Mouse (Mus musculus): ENCODE measurements at regions not wholly inside any gene's neighbourhood (a gene's known extent, or its start where the extent isn't known, plus 50 kb on each side); places are given as distances from the start of the nearest gene placed in this dataset.
"Not testable (repeated sequence)": the region's sequence is repeated elsewhere in the genome, so short reads cannot be mapped to it uniquely, and the experiment has no call there.

DNA sequence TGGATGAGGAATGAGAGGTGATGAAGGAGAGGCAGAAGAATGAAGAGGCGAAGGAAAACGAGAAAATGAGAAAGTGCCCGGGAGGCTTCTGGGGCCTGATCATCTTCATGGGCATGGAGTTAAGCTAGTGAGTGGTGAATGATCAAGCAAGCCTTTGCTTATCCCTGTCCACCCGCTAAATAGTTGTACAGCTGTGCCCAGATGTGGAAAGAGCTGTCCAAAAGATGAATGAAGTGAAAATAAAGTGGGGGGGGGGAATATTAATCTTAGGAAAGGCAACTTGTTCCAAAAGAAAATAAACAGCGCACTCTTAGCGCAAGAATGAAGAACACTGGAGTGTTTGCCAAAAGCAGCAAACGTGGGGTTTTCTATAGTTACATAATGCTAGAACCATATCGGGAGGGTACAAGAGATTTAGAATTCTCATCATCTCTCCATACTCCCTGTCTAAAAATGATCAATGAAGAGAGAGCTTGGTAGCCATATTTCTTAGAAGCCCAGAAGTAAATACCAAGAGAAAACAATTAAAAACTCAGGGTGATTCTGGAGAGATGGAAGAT, 188.5 kb downstream of the Utp18 start:
- no peak for ATAC-seq
- Histone ChIP-seq H3K9me3 (replicated peaks) (no peaks in the 10 kb centered on the region), H3K9ac (no peak overlapping the region), H3K36me3 (ENCODE audit: poor library complexity, severe bottlenecking) (no peaks in the 10 kb centered on the region), H3K4me1 (no peaks in the 10 kb centered on the region), H3K4me2 (no peak overlapping the region), H3K27me3 (no peaks in the 10 kb centered on the region), H3K4me3 (no peak overlapping the region), H3K27ac (no peak overlapping the region)
- WGBS, result 93% methylated on average over 8 of the region's 8 CpGs

DNA sequence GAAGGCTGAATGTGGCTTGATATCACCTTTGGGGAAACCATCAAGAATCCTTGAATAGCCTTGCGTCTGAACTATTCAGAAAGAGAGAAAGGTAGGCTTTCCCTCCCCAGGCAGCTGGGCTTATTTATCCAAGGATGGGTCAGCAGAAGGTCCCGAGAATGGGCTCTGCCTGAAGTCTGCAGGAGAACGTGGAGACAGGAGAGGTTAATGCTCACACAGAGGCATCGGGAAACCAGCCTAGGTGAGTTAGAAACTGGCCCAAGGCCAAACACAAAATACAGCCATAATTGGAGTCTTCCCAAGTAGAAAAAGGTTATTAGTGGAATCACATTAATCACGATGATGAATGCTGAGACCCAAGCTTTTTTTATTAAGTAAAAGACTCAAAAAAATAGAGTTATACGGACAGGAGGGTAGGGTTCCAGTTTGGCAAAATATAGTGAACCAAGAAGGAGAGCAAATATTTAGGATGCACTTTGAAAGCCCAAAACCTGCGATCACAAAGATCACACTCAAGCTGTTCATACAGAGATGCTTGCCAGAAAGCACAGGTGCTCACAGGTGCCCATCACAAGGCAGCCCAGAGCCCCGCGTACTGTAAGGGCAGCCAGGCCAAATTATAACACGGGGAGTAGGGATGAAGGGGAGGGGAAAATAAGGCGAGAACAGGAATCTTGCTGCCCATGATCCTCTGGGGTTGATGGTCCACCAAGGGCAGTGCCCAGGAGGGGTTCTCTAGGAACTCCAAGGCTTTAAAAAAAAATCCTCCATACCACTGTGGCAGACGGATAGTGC, 189.3 kb downstream of the Utp18 start:
- Histone ChIP-seq H3K4me1 (no peaks in the 10 kb centered on the region), H3K27me3 (no peaks in the 10 kb centered on the region), H3K9me3 (replicated peaks) (no peaks in the 10 kb centered on the region), H3K27ac (no peak overlapping the region), H3K9ac (no peak overlapping the region), H3K4me2 (no peak overlapping the region), H3K36me3 (ENCODE audit: poor library complexity, severe bottlenecking) (no peaks in the 10 kb centered on the region), H3K4me3 (no peak overlapping the region)
- no peak for ATAC-seq
- 82% methylated on average over 12 of the region's 12 CpGs for WGBS

DNA sequence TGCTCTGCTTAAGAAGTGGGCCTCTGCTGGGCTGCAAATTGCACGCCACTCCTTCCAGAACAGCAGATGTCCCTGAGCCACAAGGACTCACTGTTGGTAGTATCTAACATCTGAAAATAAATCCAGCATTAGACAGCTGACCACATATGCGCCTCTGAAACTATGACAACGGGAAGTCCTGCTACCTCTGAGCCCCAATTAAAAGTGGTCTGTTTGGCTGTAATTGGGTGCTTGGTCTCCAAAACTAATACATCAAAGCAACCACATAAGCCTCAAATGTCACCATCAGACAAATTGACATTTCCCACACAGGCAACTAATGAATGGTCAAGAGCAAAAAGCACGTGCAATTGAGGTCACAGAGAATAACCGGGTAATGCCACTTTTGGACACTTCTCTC, 201.9 kb downstream of the Utp18 start:
- Histone ChIP-seq H3K9ac (no peak overlapping the region), H3K9me3 (replicated peaks) (no peaks in the 10 kb centered on the region), H3K27ac (no peak overlapping the region), H3K27me3 (no peaks in the 10 kb centered on the region), H3K36me3 (ENCODE audit: poor library complexity, severe bottlenecking) (no peaks in the 10 kb centered on the region), H3K4me1 (no peaks in the 10 kb centered on the region), H3K4me2 (no peak overlapping the region), H3K4me3 (no peak overlapping the region)
- 61% methylated on average over 5 of the region's 5 CpGs for WGBS
- ATAC-seq, result no peak

DNA sequence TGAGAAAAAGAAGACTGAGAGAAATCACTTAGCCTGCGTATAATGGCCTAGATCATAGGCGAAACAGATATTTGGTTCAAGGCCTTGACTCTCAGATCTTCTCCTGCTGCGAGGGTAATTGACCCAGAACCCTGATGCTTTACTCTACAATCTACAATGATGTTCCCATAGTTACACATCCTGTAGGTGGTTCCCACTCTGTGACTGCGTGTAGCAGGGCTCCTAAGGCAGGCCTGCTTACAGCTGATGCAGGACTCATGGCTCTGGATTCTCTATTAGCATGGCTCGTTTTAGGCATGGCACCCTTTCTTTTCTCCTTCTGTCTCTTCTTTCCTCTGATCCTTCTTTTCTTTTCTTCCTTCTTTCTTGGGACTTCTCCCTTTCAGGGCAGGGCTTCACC, 209.3 kb downstream of the Utp18 start:
- no peak for ATAC-seq
- no peak overlapping the region for H3K27ac ChIP-seq
- H3K4me3 ChIP-seq, result no peak overlapping the region
- WGBS, result 83% methylated on average over 5 of the region's 5 CpGs
- no peaks in the 10 kb centered on the region for H3K27me3 ChIP-seq
- H3K36me3 ChIP-seq (ENCODE audit: poor library complexity, severe bottlenecking), result no peaks in the 10 kb centered on the region
- no peaks in the 10 kb centered on the region for H3K9me3 ChIP-seq (replicated peaks)
- H3K4me1 ChIP-seq, result no peaks in the 10 kb centered on the region
- no peak overlapping the region for H3K4me2 ChIP-seq
- H3K9ac ChIP-seq, result no peak overlapping the region

DNA sequence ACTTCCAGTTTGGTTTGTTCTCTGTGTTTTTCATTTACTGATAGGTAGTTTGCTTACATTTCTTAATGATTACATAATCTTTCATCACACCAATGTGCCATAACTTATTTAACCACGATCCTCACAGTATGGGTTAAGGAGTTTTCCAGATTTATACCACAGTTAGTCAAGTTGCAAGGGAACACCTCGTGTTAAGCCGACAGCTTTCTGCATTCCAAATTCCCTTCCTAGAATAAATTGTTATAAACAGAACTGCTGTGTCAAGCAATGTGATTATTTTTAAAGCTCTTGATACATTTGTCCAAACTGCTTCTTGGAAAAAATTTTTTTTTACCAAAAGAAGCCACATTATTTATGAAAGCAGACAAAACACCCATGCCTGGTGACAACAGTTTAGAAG, 213.5 kb downstream of the Utp18 start:
- ATAC-seq, result no peak
- no peaks in the 10 kb centered on the region for H3K9me3 ChIP-seq (replicated peaks)
- H3K9ac ChIP-seq, result no peak overlapping the region
- H3K27me3 ChIP-seq, result no peaks in the 10 kb centered on the region
- no peaks in the 10 kb centered on the region for H3K36me3 ChIP-seq (ENCODE audit: poor library complexity, severe bottlenecking)
- no peak overlapping the region for H3K4me3 ChIP-seq
- no peak overlapping the region for H3K4me2 ChIP-seq
- H3K27ac ChIP-seq, result no peak overlapping the region
- no peaks in the 10 kb centered on the region for H3K4me1 ChIP-seq
- WGBS, result 91% methylated on average over 3 of the region's 3 CpGs

DNA sequence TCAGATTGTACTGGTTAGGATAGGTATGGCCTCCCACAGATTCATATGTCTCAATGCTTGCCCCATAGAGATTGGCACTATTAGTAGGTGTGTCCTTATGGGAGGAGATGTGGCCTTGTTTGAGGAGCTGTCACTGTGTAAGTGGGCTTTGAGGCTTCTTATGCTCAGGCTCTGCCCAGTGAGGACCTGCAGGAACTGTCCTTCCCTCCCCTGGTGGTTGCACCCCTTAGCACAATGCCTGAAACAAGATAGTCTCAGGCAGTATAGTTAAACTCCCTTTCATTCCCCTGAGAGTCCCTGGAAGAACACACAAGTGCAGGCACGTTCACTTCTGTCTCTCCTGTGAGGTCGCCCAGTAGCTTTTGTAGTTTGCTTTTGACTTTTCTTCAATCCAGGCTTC, 223.9 kb downstream of the Utp18 start:
- no peak for ATAC-seq
- H3K27me3 ChIP-seq, result no peaks in the 10 kb centered on the region
- no peaks in the 10 kb centered on the region for H3K4me1 ChIP-seq
- H3K9ac ChIP-seq, result no peak overlapping the region
- H3K9me3 ChIP-seq (replicated peaks), result no peaks in the 10 kb centered on the region
- WGBS, result 29% methylated on average over 2 of the region's 2 CpGs
- H3K4me2 ChIP-seq, result no peak overlapping the region
- no peak overlapping the region for H3K4me3 ChIP-seq
- H3K27ac ChIP-seq, result no peak overlapping the region
- H3K36me3 ChIP-seq (ENCODE audit: poor library complexity, severe bottlenecking), result no peaks in the 10 kb centered on the region

DNA sequence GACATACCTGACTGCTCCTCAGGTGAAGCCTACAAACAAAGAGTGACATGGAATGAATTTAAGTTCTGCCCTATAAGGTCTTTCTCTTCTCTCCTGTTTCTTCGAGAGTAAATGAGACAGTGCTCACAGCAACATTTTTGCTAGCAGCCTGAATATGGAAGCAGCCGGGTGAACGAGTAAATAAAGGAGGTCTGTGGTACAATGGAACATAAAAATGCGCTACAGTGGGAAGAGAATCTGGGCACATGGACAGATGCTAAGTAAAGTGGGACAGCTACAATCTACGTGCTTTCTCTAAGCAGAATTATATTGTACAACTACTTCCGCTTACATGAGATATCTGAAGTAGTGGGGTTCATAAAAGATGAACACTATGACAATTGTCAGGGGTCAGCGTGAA, 225.2 kb downstream of the Utp18 start:
- H3K27me3 ChIP-seq, result no peaks in the 10 kb centered on the region
- no peaks in the 10 kb centered on the region for H3K4me1 ChIP-seq
- no peak overlapping the region for H3K4me2 ChIP-seq
- WGBS, result 92% methylated on average over 7 of the region's 7 CpGs
- H3K9ac ChIP-seq, result no peak overlapping the region
- no peak overlapping the region for H3K27ac ChIP-seq
- H3K9me3 ChIP-seq (replicated peaks), result no peaks in the 10 kb centered on the region
- ATAC-seq, result no peak
- H3K4me3 ChIP-seq, result no peak overlapping the region
- no peaks in the 10 kb centered on the region for H3K36me3 ChIP-seq (ENCODE audit: poor library complexity, severe bottlenecking)

DNA sequence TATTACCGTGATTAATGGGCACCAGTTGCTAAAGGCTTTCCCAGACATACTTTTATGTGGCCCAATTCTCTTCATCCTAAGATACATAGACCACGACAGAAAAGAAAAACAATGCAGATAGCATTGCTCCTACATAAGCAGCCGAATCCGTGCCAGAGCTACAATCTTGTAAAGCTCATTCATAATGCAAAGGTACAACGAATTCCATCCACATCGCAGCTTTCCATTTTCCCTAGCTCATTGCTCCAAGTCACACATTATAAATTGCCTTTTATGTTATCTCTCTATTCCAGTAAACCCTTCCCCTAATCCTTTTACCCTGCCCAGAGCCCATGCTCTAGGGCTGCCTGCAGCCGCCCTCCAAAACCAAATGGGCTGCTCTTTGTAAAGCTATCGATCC, 226.8 kb downstream of the Utp18 start:
- H3K9ac ChIP-seq, result no peak overlapping the region
- H3K4me2 ChIP-seq, result no peak overlapping the region
- ATAC-seq, result no peak
- H3K9me3 ChIP-seq (replicated peaks), result no peaks in the 10 kb centered on the region
- H3K27ac ChIP-seq, result no peak overlapping the region
- WGBS, result 46% methylated on average over 8 of the region's 8 CpGs
- no peaks in the 10 kb centered on the region for H3K4me1 ChIP-seq
- H3K27me3 ChIP-seq, result no peaks in the 10 kb centered on the region
- no peak overlapping the region for H3K4me3 ChIP-seq
- no peaks in the 10 kb centered on the region for H3K36me3 ChIP-seq (ENCODE audit: poor library complexity, severe bottlenecking)

DNA sequence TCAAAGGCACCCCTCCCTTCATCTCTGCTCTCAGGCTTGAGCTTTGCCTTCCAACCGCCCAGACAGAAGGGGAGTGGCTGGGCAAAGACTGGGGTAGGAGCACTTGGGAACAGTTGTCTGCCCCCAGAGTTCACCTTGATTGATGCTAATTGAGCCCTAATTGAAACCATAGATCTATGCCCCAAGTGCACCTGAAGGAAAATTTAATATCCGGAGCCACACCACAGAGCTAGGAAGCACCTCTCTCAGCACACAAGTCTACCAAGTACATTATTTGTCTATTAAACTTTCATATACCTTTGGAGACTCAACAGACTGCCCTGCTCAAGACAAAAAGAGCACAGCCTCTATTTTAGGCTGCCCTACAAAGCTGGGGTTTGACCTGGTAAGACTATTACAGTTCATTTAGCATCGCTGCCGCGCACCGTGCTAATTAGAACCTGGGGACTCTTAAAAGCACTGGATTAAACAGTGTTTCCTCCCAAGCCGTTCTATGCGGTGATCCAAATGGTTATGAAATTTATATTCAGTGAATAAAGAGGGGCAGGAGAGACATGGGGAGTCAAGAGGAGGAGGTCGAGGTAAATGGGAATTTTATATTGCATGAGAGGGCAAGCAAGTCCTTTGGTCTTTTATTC, 229.8 kb downstream of the Utp18 start:
- no peaks in the 10 kb centered on the region for H3K9me3 ChIP-seq (replicated peaks)
- H3K4me3 ChIP-seq, result no peak overlapping the region
- H3K36me3 ChIP-seq (ENCODE audit: poor library complexity, severe bottlenecking), result no peaks in the 10 kb centered on the region
- no peak for ATAC-seq
- WGBS, result 64% methylated on average over 9 of the region's 9 CpGs
- no peak overlapping the region for H3K4me2 ChIP-seq
- H3K27me3 ChIP-seq, result no peaks in the 10 kb centered on the region
- H3K4me1 ChIP-seq, result no peaks in the 10 kb centered on the region
- no peak overlapping the region for H3K27ac ChIP-seq
- H3K9ac ChIP-seq, result no peak overlapping the region

DNA sequence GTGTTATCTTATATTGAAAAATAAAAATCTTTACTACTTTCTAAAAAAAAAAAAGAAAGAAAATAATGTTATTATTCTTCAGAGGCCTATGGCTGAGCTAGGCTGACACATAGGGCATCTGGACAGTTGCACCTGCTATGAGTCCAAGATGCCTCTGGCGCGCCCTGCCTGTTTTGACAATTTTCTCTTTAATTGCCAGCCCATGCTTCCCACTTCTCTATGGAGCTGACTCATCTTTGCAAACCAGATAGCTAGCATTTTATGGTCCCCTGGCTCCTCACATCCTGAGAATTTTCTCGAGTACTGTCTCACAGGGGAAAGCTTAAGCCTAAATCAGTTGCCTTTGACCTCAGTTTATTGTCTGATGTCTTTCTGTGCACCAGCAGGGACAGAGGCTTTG, 232.2 kb downstream of the Utp18 start:
- H3K4me1 ChIP-seq, result no peaks in the 10 kb centered on the region
- no peak for ATAC-seq

DNA sequence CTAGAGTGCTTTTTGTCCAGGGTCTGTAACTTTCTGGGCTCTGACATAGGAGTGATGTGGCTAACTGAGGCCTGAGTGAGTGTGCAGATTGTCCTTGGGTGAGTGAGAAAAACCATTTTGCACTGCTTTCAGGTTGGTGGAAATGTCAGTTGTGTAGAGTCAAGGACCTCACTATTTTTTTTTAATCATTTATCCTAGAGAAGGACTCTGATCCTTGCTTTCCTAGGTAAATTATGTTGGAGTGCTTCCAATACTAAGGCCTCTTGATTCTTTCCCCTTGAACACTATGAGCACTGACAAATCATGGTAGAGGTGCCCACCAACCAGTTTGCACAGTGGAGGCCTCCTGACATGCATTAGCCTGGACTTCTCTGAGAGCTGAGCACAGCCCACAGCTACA, 233.6 kb downstream of the Utp18 start:
- not testable (repeated sequence) for H3K4me1 ChIP-seq; H3K4me2 ChIP-seq; H3K27ac ChIP-seq; H3K36me3 ChIP-seq (ENCODE audit: poor library complexity, severe bottlenecking); ATAC-seq; H3K9me3 ChIP-seq (replicated peaks); H3K4me3 ChIP-seq; H3K27me3 ChIP-seq; H3K9ac ChIP-seq

More for the DNA sequence above, 232.2 kb downstream of the Utp18 start:
- Histone ChIP-seq H3K4me2 (no peak overlapping the region), H3K27ac (no peak overlapping the region), H3K9ac (no peak overlapping the region), H3K9me3 (replicated peaks) (no peaks in the 10 kb centered on the region), H3K27me3 (no peaks in the 10 kb centered on the region), H3K4me3 (no peak overlapping the region), H3K36me3 (ENCODE audit: poor library complexity, severe bottlenecking) (no peaks in the 10 kb centered on the region)
- 66% methylated on average over 3 of the region's 3 CpGs for WGBS

All from forebrain, embryonic 13.5 days (tissue).